Mouse (Mus musculus) olfactory bulb, adult 2 months (tissue): Measurements from ENCODE around the gene Dand5. TPM values are rescaled to one million over a fixed set of nuclear protein-coding genes. Genes with fewer than 3 reads are reported as not detected.
A peak's percentile ranks its signal among the peaks of the same experiment; 100 is the strongest.
"Not testable (repeated sequence)": the region's sequence is repeated elsewhere in the genome, so short reads cannot be mapped to it uniquely, and the experiment has no call there.

Experiments
- H3K27ac ChIP-seq: fragments of 200-500 bp; 2 replicates; pipeline ENCODE4 v1.5.1; 2012; ENCODE audit warnings: low read depth, low read length; ENCODE audit not compliant: insufficient read depth
- H3K4me1 ChIP-seq: fragments of 200-500 bp; 2 replicates; pipeline ENCODE4 v1.6.1; 2012; ENCODE audit warnings: low read length; ENCODE audit not compliant: control insufficient read depth, insufficient read depth
- H3K4me3 ChIP-seq: fragments of 200-500 bp; 2 replicates; pipeline ENCODE4 v1.5.1; 2012; ENCODE audit warnings: mild to moderate bottlenecking, low read depth, low read length, moderate library complexity; ENCODE audit not compliant: insufficient read depth
- CTCF ChIP-seq: fragments of 200-500 bp; IDR thresholded peaks from 2 replicates; pipeline ENCODE4 v1.5.1; 2012; ENCODE audit warnings: low read depth, mild to moderate bottlenecking, low read length, moderate library complexity; ENCODE audit not compliant: insufficient read depth
- POLR2A ChIP-seq: fragments of 200-500 bp; IDR thresholded peaks from 2 replicates; pipeline ENCODE4 v1.6.1; 2012; ENCODE audit warnings: mild to moderate bottlenecking, low read depth, low read length, moderate library complexity; ENCODE audit not compliant: insufficient read depth
- WGBS: fragments of 180-500 bp; shearing (Covaris S2); methylation state at CpG from one replicate; pipeline ENCODE4 v1.1.7; 2018; 5-methylcytosine and 5-hydroxymethylcytosine counted together
- polyA plus RNA-seq: library from polyadenylated mRNA; stranded (reverse); fragments of >200 nt; gene quantifications from 2 replicates; pipeline ENCODE4 v1.2.4, GENCODE M21; 2012; ENCODE audit warnings: low replicate concordance; ENCODE audit not compliant: missing spikeins, insufficient read depth, insufficient read length

The Dand5 gene
- polyA plus RNA-seq, 1 experiment = not detected

DNA sequence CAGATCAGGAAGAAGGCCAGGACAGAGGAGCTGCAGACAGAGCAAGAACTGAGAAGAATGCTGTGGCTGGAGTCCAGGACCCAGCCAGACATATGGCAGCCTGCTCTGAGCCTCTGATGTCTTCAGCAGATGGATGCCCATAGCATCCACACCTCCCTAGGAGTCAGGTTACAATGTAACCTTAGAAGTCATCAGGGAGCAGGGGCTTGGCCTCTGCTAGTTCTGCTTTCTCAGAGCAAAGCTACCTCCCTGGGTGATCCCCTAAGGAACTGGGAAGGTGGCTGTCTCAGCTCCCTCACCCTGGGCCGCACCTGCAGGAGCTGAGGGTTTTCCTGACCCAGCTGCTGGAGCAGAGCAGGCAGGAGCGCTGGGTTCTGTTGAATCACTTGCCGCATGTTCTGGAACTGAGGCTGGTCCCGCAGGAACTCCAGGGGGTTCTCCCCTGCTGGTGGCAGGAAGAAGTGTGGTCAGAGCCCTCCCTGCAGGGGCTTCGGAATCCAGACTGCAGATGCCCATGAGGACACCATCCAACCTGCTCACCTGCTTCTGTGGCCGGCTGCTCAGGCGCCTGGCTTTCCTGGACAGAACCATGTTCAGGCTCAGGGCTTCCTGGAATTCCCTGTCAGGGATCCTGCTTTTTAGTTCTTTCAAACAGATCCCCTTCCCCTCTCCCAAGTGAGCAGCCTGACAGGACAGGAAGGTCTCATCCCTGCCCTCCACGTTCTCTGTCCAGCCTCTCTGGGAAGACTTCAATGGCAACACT, 14.7 kb upstream of the Dand5 start:
- no peak overlapping the region for H3K4me3 ChIP-seq
- no peaks in the 10 kb centered on the region for H3K4me1 ChIP-seq
- TF ChIP-seq CTCF = no peak
- TF ChIP-seq POLR2A = no peak
- no peak overlapping the region for H3K27ac ChIP-seq
- 70% methylated on average over 8 of the region's 8 CpGs for WGBS

DNA sequence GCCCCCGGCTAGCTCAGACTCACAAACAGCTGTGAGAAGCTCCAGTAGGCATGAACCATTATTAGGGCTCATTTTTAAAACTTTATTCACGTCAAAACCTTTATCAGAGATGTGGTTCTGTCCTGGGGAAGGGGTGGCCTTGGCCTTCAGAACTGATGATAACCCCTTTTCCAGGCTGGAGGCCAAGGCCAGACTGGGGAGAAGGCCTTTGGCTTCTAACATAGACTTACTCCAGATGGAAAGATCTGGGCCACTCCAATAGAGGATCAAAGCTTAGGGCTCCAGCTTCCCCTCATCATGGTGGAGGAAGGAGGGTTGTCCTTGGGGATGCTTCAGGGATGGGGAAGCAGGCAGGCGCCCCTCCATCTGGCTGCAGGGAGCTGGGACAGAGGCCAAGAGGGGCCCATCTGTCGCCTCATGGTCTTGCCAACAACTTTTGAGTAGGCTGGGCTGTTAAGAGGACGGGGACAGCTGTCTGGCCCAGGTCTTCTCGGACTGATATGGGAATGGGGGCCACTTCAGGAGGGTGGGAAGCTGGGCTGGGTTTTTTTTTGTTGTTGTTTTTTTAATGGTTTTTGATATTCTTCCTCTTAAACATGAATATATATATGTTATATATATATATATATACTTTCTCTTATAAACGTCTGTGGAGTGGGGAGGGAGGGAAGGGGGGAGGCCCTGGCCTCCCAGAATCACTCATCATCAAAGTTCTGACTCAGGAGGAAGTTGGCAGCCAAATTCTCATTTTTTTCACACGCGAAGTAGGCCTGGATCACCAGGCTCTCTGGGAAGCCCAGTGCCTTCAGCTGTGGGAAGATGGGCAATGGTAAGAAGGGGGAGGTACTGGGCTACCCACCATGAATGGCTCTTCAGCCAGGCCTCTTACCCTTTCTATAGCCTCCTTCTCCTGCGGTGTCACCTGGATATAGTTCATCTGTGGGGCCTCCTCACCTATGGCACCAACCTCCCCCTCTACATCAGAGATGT, 12.5 kb upstream of the Dand5 start:
- Histone ChIP-seq H3K4me1 (peaks cover 2% of the 10 kb centered on the region; the same call in 1 of the 2 replicates), H3K4me3 (no peak overlapping the region), H3K27ac (no peak overlapping the region)
- WGBS = 34% methylated on average over 10 of the region's 10 CpGs
- no peak for TF ChIP-seq CTCF

- H3K4me1 ChIP-seq = peaks cover 2% of the 10 kb centered on the region; the same call in 1 of the 2 replicates
- no peak overlapping the region for H3K4me3 ChIP-seq
- no peak overlapping the region for H3K27ac ChIP-seq
- WGBS = 70% methylated on average over 19 of the region's 19 CpGs
- no peak for TF ChIP-seq POLR2A
Observed at GRCm38 (mm10) chr8:84834002-84834865, 11.6 kb upstream of the Dand5 start.

DNA sequence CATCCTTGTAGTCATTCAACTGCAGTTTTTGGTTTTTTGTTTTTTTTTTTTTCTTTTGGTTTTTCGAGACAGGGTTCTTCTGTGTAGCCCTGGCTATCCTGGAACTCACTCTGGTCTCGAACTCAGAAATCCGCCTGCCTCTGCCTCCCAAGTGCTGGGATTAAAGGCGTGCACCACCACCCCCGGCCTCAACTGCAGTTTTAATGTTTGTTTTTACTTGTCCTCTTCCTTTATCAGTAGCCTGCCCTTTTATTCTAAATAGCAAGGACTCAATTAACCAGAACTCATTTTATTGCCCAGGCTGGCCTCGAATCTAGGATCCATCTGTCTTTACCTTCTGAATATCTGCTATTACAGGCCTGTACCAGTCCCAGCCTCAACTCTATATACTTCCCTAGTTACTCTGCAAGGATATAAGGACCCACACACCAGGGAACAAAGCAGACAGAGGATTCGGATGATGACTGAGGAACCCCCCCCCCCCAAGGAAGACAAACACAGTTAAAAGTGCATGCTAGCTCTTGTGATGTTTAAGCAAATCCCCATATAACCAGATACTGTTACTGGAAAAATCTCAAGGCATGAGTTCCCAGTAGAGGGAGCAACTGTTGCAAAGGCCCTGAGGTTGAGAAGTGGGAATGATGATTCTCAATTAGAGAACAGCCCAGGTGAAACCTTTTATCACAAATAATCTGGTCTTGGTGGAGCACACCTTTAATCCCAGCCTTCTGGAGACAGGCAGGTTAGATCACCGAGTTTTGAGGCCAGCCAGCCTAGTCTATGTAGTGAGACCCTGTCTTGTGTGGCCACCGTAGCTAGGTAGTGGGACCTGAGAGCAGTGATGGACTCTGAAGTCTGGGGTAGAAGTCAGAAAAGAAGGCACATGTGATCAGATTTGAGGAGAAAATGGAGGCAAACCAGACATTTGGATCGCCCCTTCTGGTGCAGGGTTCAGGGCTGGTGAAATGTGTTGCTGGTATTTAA, 10.4 kb upstream of the Dand5 start:
- 57% methylated on average over 10 of the region's 10 CpGs for WGBS
- Histone ChIP-seq H3K27ac (no peak overlapping the region), H3K4me3 (peak overlapping the region; percentile 79), H3K4me1 (peaks cover 2% of the 10 kb centered on the region; the same call in 1 of the 2 replicates)
- TF ChIP-seq POLR2A = no peak
- TF ChIP-seq CTCF = no peak

DNA sequence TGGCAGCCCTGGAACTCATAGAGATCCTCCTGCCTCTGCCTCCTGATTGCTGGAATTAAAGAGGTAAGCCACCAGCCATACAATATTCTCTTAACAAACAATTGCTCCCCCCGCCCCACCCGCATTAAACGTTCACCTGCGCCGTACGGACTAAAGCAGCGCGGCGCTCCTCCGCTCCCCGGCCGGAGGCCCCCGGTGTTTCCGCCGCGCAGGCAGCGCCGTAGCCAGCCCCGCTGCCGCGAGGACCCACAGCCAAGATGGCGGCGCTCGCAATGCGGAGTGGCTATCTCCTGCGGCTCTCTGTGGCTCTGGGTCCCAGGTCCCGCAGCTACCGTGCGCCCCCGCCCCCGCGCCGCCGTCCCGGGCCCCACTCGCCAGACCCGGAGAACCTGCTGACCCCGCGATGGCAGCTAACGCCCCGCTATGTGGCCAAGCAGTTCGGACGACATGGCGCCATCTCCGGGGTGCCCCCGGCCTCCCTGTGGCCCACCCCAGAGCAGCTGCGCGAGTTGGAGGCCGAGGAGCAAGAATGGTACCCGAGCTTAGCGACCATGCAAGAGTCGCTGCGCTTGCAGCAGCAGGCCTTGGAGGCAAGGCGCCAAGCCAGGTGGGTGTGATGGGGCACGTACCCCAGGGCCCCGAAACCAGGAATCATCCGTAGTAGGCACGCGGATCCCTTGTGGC, 9.6 kb upstream of the Dand5 start:
- 1% methylated on average over 59 of the region's 59 CpGs for WGBS
- Histone ChIP-seq H3K4me3 (peak overlapping the region; percentile 79), H3K4me1 (peaks cover 2% of the 10 kb centered on the region; the same call in 1 of the 2 replicates), H3K27ac (peak overlapping the region; percentile 80)
- TF ChIP-seq CTCF = no peak
- peak; percentile 92 for TF ChIP-seq POLR2A

GRCm38 (mm10) chr8:84831490-84831889, 8.9 kb upstream of the Dand5 start, which contains the start of gene Gadd45gip1:
Gadd45gip1 (plus strand) TSS chr8:84831522.
- Histone ChIP-seq H3K27ac (peak within 1 kb of the TSS; percentile 80), H3K4me1 (peaks cover 2% of the 10 kb centered on the region; the same call in 1 of the 2 replicates), H3K4me3 (peak within 1 kb of the TSS; percentile 79)
- TF ChIP-seq POLR2A = no peak
- TF ChIP-seq CTCF = no peak
- WGBS = 74% methylated on average over 11 of the region's 11 CpGs

GRCm38 (mm10) chr8:84826518-84826917, 3.9 kb upstream of the Dand5 start:
- 91% methylated on average over 2 of the region's 2 CpGs for WGBS
- peaks cover 13% of the 10 kb centered on the region for H3K4me1 ChIP-seq
- not testable (repeated sequence) for H3K27ac ChIP-seq, H3K4me3 ChIP-seq
